Mouse (Mus musculus): Measurements from ENCODE around the gene Dqx1.

The Dqx1 gene

DNA sequence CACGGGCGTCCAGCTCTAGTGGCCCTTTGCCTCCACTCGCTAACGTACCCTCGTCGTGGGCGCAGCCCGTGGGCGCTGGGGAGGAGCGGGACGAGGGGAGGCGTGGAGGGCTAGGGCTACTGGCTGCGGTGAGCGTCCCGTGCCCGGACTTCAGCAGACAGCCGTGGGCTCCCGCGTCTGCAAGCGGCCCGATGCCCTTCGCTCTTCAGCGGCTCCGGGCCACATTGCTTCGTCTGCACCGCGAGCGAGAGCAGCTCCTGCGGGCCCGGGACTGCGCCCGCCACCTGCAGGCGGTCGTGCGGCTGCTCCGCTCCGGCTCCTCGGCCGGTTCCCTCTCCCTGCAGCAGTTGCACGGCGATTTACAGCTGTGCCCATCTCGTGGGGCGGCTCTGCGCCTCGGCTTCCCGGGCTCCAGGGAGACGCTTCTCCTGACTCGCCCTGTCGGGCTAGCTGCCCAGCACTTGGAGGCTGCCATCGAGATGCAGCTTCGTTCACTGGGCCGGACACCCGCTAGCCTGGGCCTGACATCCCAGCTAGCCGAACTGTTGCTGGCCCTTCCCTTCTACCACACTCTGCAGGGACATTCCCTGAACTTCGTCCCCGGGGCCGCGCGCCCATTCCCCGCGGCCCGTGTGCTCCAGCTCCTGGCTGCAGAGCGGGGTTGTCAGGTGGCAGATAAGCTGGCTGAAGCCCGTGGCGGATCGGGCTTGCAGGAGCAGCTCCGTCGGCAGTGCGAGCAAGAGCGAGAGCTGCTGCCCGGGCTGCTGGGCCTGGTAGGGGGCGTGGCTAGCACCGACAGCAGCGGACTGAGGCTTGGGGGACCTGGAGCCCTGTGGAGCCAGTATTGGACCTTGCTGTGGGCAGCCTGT lies 44.3 kb downstream of the Dqx1 start:
- in situ Hi-C loops (cut with MboI; ENCODE audit: unreplicated experiment in 2 of 2), result loop anchor here (5.0 to 10.0 kb wide), 6 partner anchors 53 to 403 kb away; partner anchors contain the start of genes 1700003E16Rik (in 1 of the 2), Dguok (in 1 of the 2), Mob1a (in 1 of the 2) and Mthfd2 (in 1 of the 2)

GRCm38 (mm10) chr6:83103130-83103650 lies 45.5 kb downstream of the Dqx1 start:
- in situ Hi-C loops (cut with MboI; ENCODE audit: unreplicated experiment in 2 of 2), result loop anchor here (5.0 to 10.0 kb wide), 6 partner anchors 52 to 402 kb away; partner anchors contain the start of genes 1700003E16Rik (in 1 of the 2), Dguok (in 1 of the 2), Mob1a (in 1 of the 2) and Mthfd2 (in 1 of the 2)

GRCm38 (mm10) chr6:83104158-83104557 lies 46.5 kb downstream of the Dqx1 start:
- in situ Hi-C loops (cut with MboI; ENCODE audit: unreplicated experiment in 2 of 2), result loop anchor here (5.0 to 10.0 kb wide), 6 partner anchors 51 to 401 kb away; partner anchors contain the start of genes 1700003E16Rik (in 1 of the 2), Dguok (in 1 of the 2), Mob1a (in 1 of the 2) and Mthfd2 (in 1 of the 2)

DNA sequence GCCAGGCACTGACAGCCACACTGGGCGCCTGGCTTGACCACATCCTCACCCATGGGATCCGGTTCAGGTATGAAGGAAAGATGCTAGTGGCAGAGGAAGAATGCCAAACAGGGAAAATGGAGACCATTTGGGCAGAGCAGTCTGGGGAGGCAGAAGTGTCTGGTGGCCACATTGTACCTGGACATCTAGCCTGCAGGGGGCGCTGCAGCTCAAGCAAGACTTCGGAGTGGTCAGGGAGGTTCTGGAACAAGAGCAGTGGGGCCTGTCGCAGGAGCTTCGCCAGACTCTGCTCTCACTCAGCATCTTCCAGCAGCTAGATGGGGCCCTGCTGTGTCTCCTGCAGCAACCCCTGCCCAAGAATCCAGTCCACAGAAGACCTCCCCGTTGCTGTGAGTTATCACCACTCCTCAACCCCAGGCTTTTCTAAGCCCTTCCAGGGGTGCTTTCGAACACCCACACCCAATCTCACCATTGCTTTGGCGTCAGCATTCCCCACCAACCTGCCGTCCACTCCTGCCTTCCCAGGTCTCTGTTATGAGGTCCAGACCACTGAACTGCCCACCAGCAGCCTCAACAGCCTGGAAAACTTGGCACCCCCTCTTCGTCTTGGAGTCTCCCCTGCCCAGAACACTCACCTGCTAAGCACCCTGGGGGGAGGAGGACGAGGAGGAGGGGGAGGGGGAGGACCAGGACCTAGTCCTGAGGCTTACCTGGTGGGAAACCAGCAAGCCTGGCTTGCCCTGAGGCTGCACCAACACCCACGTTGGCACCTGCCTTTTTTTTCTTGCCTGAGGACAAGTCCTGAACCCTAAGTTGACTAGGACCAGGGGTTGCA lies 50.1 kb downstream of the Dqx1 start:
- in situ Hi-C loops (cut with MboI; ENCODE audit: unreplicated experiment in 2 of 2), result loop anchor here (5.0 to 10.0 kb wide), 6 partner anchors 47 to 397 kb away; partner anchors contain the start of genes 1700003E16Rik (in 1 of the 2), Dguok (in 1 of the 2), Mob1a (in 1 of the 2) and Mthfd2 (in 1 of the 2)

DNA sequence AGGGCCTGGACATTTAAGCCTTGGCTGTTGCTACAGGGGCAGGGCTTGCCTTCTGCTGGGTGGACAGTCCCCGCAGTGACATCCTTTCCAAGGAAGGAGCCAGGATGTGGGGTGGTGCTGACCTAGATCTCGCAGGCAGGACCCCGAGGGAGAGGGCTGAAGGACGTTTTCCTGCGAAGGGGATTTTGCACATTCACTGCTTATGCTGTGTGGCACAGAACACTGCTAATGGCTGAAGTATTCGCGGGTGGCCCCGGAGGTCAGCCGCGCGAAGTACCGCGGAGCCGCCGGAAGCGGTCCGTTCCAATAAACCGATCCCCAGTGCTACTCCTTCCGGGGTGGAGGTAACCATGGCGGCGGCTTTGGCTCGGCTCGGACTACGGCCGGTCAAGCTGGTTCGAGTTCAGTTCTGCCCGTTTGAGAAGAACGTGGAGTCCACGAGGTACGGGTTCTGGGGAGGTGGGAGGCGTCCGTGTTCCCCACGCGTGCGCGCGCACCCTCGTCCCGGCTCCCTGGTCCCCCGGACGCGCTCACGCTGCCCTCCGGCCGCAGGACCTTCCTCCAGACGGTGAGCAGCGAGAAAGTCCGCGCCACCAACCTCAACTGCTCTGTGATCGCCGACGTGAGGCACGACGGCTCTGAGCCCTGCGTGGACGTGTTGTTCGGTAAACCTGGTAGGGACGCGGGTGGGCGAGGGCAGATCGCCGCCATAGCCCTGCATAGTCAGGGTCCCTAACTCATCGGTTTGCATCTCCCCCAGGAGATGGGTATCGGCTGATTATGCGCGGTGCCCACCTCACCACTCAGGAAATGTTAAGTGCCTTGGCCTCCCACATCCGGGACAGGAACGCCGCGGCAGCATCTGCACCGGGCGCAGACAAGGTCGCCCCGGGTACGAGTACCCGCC lies 51.4 kb downstream of the Dqx1 start, which contains the start of gene Mrpl53:
TSS of gene Mrpl53 (plus strand) at position 279 of the 907 bp plus-strand sequence.
- in situ Hi-C loops (cut with MboI; ENCODE audit: unreplicated experiment in 2 of 2), result loop anchor here (5.0 to 10.0 kb wide), 6 partner anchors 46 to 396 kb away; partner anchors contain the start of genes 1700003E16Rik (in 1 of the 2), Dguok (in 1 of the 2), Mob1a (in 1 of the 2) and Mthfd2 (in 1 of the 2)

DNA sequence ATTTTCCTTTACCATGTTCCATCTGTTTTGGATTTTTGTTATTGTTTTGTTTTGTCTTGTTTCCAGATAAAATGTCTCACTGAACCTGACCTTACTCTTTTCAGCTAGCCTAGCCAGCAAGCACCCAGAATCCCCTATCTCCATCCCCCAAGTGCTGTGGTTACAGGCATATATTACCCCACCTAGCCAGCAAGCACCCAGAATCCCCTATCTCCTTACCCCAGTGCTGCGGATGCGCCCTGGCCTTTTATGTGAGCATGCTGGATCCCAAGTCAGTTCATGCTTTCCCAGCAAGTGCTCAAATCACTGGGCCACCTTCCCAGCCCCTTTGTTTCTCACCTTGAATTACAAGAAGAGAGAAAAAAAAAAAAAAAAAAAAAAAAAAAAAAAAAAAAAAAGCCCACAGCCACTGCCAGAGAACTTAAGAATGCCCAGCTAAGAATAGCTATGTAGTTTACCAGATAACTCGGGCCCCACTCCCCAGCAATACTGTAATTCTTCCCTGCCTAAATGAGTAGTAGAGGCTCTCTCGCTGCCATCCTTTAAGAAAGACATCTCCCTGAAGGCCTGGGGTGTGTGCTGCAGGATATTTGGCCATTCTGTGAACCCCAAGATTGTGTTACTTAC lies 54.0 kb downstream of the Dqx1 start:
- in situ Hi-C loops (cut with MboI; ENCODE audit: unreplicated experiment in 2 of 2), result no loop called here

DNA sequence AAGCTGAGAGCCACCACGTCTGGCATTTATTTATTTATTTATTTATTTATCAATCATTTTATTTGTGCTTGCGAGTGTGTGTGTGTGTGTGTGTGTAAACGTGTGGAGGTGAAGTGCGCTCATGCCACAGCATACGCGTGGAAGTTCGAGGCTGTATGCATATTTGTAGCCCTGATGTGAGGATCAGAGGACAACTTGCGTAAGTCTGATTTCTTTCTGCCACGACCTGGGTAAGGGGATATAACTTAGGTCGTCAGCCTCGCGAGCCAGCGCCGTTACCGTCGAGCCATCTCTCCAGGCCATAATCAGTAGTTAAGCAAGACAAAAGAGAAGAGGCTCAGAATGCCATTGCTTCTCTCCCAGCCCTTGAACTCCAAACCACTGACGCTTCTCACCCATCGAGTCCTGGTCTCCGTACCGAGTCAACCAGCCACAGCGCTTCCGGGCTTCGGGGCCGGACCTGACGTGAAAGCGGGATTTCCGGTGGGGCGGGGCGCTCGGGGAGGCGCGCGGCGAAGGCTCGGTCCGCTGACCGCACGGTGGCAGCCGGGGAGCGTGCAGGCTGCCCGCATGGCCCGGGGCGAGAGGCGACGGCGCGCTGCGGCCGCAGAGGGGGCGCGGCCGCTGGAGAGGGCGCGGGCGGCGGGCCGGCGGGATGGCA lies 57.5 kb downstream of the Dqx1 start, which contains the start of gene Mogs:
TSS of gene Mogs (plus strand) at position 486 of the 661 bp plus-strand sequence.
- in situ Hi-C loops (cut with MboI; ENCODE audit: unreplicated experiment in 2 of 2), result loop anchor here in 1 of 2 experiments (5.0 kb wide), 1 partner anchor 42 kb away; the partner anchor contains the start of genes 1700003E16Rik and Wdr54

DNA sequence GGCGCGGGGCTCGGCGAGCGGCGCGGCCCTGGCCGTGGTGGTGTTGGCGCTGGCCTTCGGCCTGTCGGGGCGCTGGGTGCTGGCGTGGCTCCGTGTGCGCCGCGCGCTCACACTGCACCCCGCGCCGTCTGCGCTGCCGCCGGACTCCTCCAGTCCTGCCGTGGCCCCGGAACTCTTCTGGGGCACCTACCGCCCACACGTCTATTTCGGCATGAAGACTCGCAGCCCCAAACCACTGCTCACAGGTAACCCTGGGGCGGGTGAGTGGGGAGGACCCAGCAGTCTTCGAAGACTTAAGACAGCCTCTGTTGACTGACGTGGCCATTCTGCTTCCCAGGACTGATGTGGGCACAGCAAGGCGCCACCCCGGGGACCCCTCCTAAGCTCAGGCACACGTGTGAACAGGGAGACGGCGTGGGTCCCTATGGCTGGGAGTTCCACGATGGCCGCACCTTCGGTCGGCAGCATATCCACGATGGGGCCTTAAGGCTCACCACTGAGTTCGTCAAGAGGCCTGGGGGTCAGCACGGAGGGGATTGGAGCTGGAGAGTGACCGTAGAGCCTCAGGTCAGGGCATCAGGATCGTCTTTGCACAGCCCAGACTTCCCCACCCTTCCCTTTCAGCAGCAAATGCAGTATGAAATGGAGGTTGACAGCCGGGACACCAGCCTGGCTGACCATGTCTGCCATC lies 58.2 kb downstream of the Dqx1 start:
- in situ Hi-C loops (cut with MboI; ENCODE audit: unreplicated experiment in 2 of 2), result loop anchor here in 1 of 2 experiments (5.0 kb wide), 1 partner anchor 41 kb away; the partner anchor contains the start of genes 1700003E16Rik and Wdr54

DNA sequence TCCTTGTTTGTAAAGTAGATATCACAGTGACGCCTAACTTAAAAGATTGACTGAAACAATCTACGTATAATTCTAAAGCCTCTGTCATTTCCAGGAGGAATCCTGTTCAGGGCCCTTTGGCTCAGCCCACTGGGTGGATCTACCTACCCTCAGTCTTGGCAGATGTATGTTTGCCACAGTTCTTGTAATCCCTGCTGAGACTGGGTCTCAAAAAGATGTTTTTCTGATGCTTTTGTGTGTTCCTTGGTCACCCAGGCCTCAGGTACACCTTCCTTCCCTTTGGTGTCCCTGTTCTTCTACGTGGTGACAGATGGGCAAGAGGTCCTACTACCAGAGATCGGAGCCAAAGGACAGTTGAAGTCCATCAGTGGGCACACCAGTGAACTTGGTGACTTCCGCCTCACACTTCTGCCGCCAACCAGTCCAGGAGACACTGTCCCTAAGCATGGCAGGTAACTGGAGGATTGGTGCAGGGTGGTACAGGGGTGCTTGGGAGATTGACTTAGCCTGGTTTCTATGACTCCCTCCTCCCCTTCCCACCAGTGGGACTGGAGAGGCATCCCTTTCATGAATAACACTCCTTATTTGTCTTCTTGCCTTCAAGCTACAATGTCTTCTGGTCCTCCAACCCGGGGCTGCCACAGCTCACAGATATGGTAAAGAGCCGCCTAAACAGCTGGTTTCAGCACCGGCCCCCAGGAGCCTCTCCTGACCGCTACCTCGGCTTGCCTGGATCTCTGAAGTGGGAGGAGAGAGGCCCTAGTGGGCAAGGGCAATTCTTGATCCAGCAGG lies 58.9 kb downstream of the Dqx1 start:
- in situ Hi-C loops (cut with MboI; ENCODE audit: unreplicated experiment in 2 of 2), result loop anchor here in 1 of 2 experiments (5.0 kb wide), 1 partner anchor 41 kb away; the partner anchor contains the start of genes 1700003E16Rik and Wdr54
